27 mouse cellular contexts compared by ENCODE assay signal in the genomic region with DNA sequence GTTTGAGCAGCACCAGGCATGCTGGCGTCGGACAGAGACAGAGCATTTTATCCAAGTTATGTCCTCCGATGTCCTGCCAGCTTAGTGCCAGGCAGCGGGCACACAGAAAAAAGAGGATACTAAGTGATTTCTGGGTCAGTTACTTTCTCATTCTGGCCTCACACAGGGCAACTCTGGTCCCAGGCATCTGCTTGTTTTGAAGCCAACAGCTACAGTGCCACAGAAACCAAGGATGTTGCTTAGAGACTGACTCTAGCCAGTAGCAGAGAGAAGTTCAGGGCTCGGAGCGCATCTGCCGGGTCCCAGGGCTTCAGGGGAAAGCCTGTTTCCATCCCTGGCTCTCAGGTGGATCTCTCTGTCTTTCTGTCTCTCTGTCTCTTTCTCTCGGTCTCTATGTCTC.
DNase-seq lines count a peak whose midpoint lies in the region; ATAC-seq and TF ChIP-seq lines count a peak whose summit lies in the region.
"Had no signal": no experiment of that assay in that cellular context is flagged by ENCODE, and none has a peak within 500 bp of the region (broad histone marks: within the 10 kb centered on the region; RNA-seq: fewer than 3 reads in every experiment).

No protein-coding gene starts in this region.

- no peak overlapping the region for H3K4me2 ChIP-seq in hindbrain, embryonic 15.5 days
- no peak overlapping the region for H3K4me2 ChIP-seq in hindbrain, embryonic 13.5 days
- H3K4me2 ChIP-seq: embryonic facial prominence, embryonic 13.5 days; forebrain, embryonic 12.5 days; forebrain, embryonic 15.5 days; heart, embryonic 12.5 days; heart, embryonic 15.5 days; hindbrain, embryonic 14.5 days had no signal

- no peaks in the 10 kb centered on the region for H3K27me3 ChIP-seq in hindbrain, embryonic 15.5 days
- H3K27me3 ChIP-seq in hindbrain, embryonic 13.5 days, result no peaks in the 10 kb centered on the region
- H3K27me3 ChIP-seq: embryonic facial prominence, embryonic 13.5 days; forebrain, embryonic 12.5 days; forebrain, embryonic 15.5 days; heart, embryonic 12.5 days; heart, embryonic 15.5 days; Patski had no signal

- DNase-seq in cerebellum, adult 11-12 months, result peak; percentile 14
- no peak for DNase-seq in cerebellum, adult 8-10 months
- no peak for DNase-seq in layer of hippocampus, adult 2 months (ENCODE audit: low spot score in 2 of 2)
- DNase-seq in layer of hippocampus, postnatal 36 days, result no peak
- peak; percentile 19 for DNase-seq in Muller cell, postnatal 12 days (ENCODE audit: inconsistent ontology term)
- DNase-seq in heart, postnatal 36 days, result no peak
- DNase-seq: adrenal gland, postnatal 10 days; adrenal gland, postnatal 36 days; embryo, embryonic 11 days; gastrocnemius, postnatal 25 days; heart, adult 18-20 months; heart, postnatal 10 days; heart, postnatal 4 days; kidney, adult 18-20 months had no signal

- H3K27ac ChIP-seq in hindbrain, embryonic 15.5 days (replicated peaks), result no peak overlapping the region
- H3K27ac ChIP-seq in hindbrain, embryonic 13.5 days, result no peak overlapping the region
- peak overlapping the region; percentile 51 for H3K27ac ChIP-seq in layer of hippocampus, adult 2 months
- H3K27ac ChIP-seq: embryonic facial prominence, embryonic 10.5 days; embryonic facial prominence, embryonic 13.5 days; forebrain, embryonic 12.5 days; forebrain, embryonic 15.5 days; heart, embryonic 15.5 days; hindbrain, embryonic 14.5 days had no signal

- H3K4me1 ChIP-seq in hindbrain, embryonic 15.5 days (replicated peaks), result peaks cover 5% of the 10 kb centered on the region; the same call in 1 of the 2 replicates
- no peaks in the 10 kb centered on the region for H3K4me1 ChIP-seq in hindbrain, embryonic 13.5 days (replicated peaks)
- H3K4me1 ChIP-seq: embryonic facial prominence, embryonic 10.5 days; embryonic facial prominence, embryonic 13.5 days; forebrain, embryonic 12.5 days; forebrain, embryonic 15.5 days; heart, embryonic 15.5 days had no signal

- 68% methylated on average over 8 of the region's 8 CpGs for WGBS in hindbrain, embryonic 15.5 days
- 84% methylated on average over 8 of the region's 8 CpGs for WGBS in hindbrain, embryonic 13.5 days

- ATAC-seq in hindbrain, embryonic 15.5 days (ENCODE audit: low FRiP score, low read depth), result peak; percentile 54; the same call in 1 of the 2 replicates
- ATAC-seq in hindbrain, embryonic 13.5 days (ENCODE audit: low FRiP score), result no peak
- ATAC-seq: forebrain, embryonic 15.5 days; inflammation-experienced regulatory T-cells, adult 6 months; intestine, embryonic 16.5 days; Patski had no signal

- no peaks in the 10 kb centered on the region for H3K36me3 ChIP-seq in hindbrain, embryonic 15.5 days
- H3K36me3 ChIP-seq in hindbrain, embryonic 13.5 days, result no peaks in the 10 kb centered on the region
- H3K36me3 ChIP-seq: embryonic facial prominence, embryonic 10.5 days; embryonic facial prominence, embryonic 13.5 days; forebrain, embryonic 12.5 days; forebrain, embryonic 15.5 days; heart, embryonic 12.5 days; heart, embryonic 15.5 days had no signal

- no peak overlapping the region for H3K4me3 ChIP-seq in hindbrain, embryonic 15.5 days
- H3K4me3 ChIP-seq in hindbrain, embryonic 13.5 days, result no peak overlapping the region
- no peak overlapping the region for H3K4me3 ChIP-seq in layer of hippocampus, adult 2 months
- H3K4me3 ChIP-seq: embryonic facial prominence, embryonic 10.5 days; embryonic facial prominence, embryonic 13.5 days; erythroblast, embryonic 14.5 days; forebrain, embryonic 12.5 days; forebrain, embryonic 15.5 days; heart, embryonic 12.5 days; heart, embryonic 15.5 days had no signal

- no peak for TF ChIP-seq CTCF in layer of hippocampus, adult 2 months (conservative IDR thresholded peaks at IDR 0.05)

- intact Hi-C loops in heart, postnatal 36 days (cut with DNase I), result no loop called here

- no peaks in the 10 kb centered on the region for H3K9me3 ChIP-seq in hindbrain, embryonic 15.5 days
- no peaks in the 10 kb centered on the region for H3K9me3 ChIP-seq in hindbrain, embryonic 13.5 days
- H3K9me3 ChIP-seq: embryonic facial prominence, embryonic 10.5 days; embryonic facial prominence, embryonic 13.5 days; forebrain, embryonic 12.5 days; forebrain, embryonic 15.5 days; heart, embryonic 12.5 days; heart, embryonic 15.5 days had no signal

- no peak overlapping the region for H3K9ac ChIP-seq in hindbrain, embryonic 15.5 days
- H3K9ac ChIP-seq in hindbrain, embryonic 13.5 days, result no peak overlapping the region
- H3K9ac ChIP-seq: embryonic facial prominence, embryonic 13.5 days; forebrain, embryonic 12.5 days; forebrain, embryonic 15.5 days; heart, embryonic 12.5 days; heart, embryonic 15.5 days; hindbrain, embryonic 14.5 days had no signal

Comparison
In these comparisons a context has a peak if more than half of its experiments do, and no peak if none do; other contexts are left out.
1. DNase-seq: peak in cerebellum, adult 11-12 months (single experiment) and Muller cell, postnatal 12 days (single experiment); none in cerebellum, adult 8-10 months (single experiment), layer of hippocampus, adult 2 months (0 of 2), layer of hippocampus, postnatal 36 days (0 of 2) and heart, postnatal 36 days (0 of 2).